Mouse (Mus musculus) layer of hippocampus, adult 9-10 months (tissue): ENCODE measurements around the gene Cldn7.
"Not testable (repeated sequence)": the region's sequence is repeated elsewhere in the genome, so short reads cannot be mapped to it uniquely, and the experiment has no call there.

ENCODE experiments used
- DNase-seq: peaks from one replicate; pipeline ENCODE4 v3.0.0; 2022; ENCODE audit warnings: low spot score

Gene Cldn7

GRCm38 (mm10) chr11:69964650-69965270 lies at the start of gene Cldn7:
Gene Cldn7, plus strand, starts transcription at chr11:69964779.
- DNase-seq: no peak

GRCm38 (mm10) chr11:69914917-69915430 lies 49.6 kb upstream of the Cldn7 start:
- DNase-seq: no peak

- DNase-seq: no peak
These were observed 48.6 kb upstream of the Cldn7 start for GRCm38 (mm10) chr11:69915667-69916627.

GRCm38 (mm10) chr11:69916652-69917378 lies 47.8 kb upstream of the Cldn7 start:
- DNase-seq: not testable (repeated sequence)

- no peak for DNase-seq
These were observed 47.1 kb upstream of the Cldn7 start for GRCm38 (mm10) chr11:69917379-69917948.

- DNase-seq: no peak
These were observed 46.5 kb upstream of the Cldn7 start for GRCm38 (mm10) chr11:69918118-69918517.

GRCm38 (mm10) chr11:69919053-69919452 lies 45.5 kb upstream of the Cldn7 start:
- no peak for DNase-seq

- no peak for DNase-seq
These were observed 44.8 kb upstream of the Cldn7 start for GRCm38 (mm10) chr11:69919661-69920265.

GRCm38 (mm10) chr11:69920266-69921031 lies 44.1 kb upstream of the Cldn7 start:
- no peak for DNase-seq

- DNase-seq: peak; percentile 97
These were observed 43.2 kb upstream of the Cldn7 start, which contains the start of gene Eif5a for GRCm38 (mm10) chr11:69921114-69922011. Gene Eif5a, minus strand, starts transcription at chr11:69921958.

GRCm38 (mm10) chr11:69922012-69922756 lies 42.4 kb upstream of the Cldn7 start:
- no peak for DNase-seq

- DNase-seq: no peak
These were observed 41.8 kb upstream of the Cldn7 start for GRCm38 (mm10) chr11:69922796-69923195.

GRCm38 (mm10) chr11:69927501-69927900 lies 37.1 kb upstream of the Cldn7 start:
- DNase-seq: no peak

- DNase-seq: no peak
These were observed 34.9 kb upstream of the Cldn7 start for GRCm38 (mm10) chr11:69929712-69930111.

GRCm38 (mm10) chr11:69930176-69930575 lies 34.4 kb upstream of the Cldn7 start:
- DNase-seq: not testable (repeated sequence)

GRCm38 (mm10) chr11:69930967-69931537 lies 33.5 kb upstream of the Cldn7 start:
- no peak for DNase-seq

- DNase-seq: no peak
These were observed 32.8 kb upstream of the Cldn7 start for GRCm38 (mm10) chr11:69931769-69932168.

GRCm38 (mm10) chr11:69932254-69932653 lies 32.3 kb upstream of the Cldn7 start:
- no peak for DNase-seq
